23 mouse cellular contexts compared by ENCODE assay signal in the genomic region with DNA sequence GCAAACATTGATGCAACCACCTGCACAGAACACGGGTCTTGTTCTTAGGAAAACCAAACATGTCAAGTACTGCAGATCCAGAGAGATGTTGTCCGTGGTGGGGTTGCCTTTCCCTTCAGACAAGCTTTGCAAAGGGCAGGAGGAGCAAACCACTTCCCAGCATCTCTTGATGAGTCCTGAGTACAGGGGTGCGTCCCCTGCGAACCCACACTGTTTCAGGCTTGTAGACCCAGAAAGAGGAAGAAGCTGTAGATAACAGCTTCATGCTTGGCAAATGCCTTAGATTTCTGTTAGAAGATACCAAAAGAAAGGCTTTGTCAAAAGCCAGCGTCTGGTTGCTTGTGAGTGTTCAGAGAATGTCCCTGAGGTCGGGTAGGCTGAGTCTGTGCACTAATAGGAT. TPM values are rescaled to one million over a fixed set of nuclear protein-coding genes. Genes with fewer than 3 reads are reported as not detected.
"Had no signal": no experiment of that assay in that cellular context is flagged by ENCODE, and none has a peak within 500 bp of the region (broad histone marks: within the 10 kb centered on the region; RNA-seq: fewer than 3 reads in every experiment).

No protein-coding gene starts in this region.

- DNase-seq: kidney, adult 11 months; kidney, adult 8-10 months; kidney, postnatal 10 days; layer of hippocampus, adult 9-11 months; liver; lung, adult 18-20 months; lung, postnatal 14 days; right cerebral cortex, adult 18-20 months; right cerebral cortex, postnatal 25 days; spleen, adult 18-20 months; thymus, postnatal 25 days had no signal

- H3K4me1 ChIP-seq: kidney, embryonic 15.5 days; limb, embryonic 10.5 days; limb, embryonic 13.5 days; stomach, embryonic 15.5 days had no signal

- H3K9me3 ChIP-seq: kidney, embryonic 15.5 days; limb, embryonic 10.5 days; limb, embryonic 13.5 days; liver, embryonic 12.5 days; liver, embryonic 15.5 days; midbrain, embryonic 10.5 days; midbrain, embryonic 13.5 days; stomach, embryonic 15.5 days had no signal

- H3K27ac ChIP-seq: kidney, embryonic 15.5 days; layer of hippocampus, adult 2 months; limb, embryonic 10.5 days; limb, embryonic 13.5 days; liver, embryonic 12.5 days; liver, embryonic 15.5 days; midbrain, embryonic 10.5 days; midbrain, embryonic 13.5 days; stomach, embryonic 15.5 days had no signal

- H3K4me3 ChIP-seq: kidney, embryonic 15.5 days; layer of hippocampus, adult 2 months; limb, embryonic 10.5 days; limb, embryonic 13.5 days; liver, embryonic 12.5 days; liver, embryonic 15.5 days; midbrain, embryonic 10.5 days; midbrain, embryonic 13.5 days; myocyte; stomach, embryonic 15.5 days had no signal

- H3K4me2 ChIP-seq: kidney, embryonic 15.5 days; limb, embryonic 13.5 days; liver, embryonic 12.5 days; liver, embryonic 15.5 days; midbrain, embryonic 13.5 days; stomach, embryonic 15.5 days had no signal

- H3K27me3 ChIP-seq: kidney, embryonic 15.5 days; limb, embryonic 13.5 days; liver, embryonic 12.5 days; liver, embryonic 15.5 days; midbrain, embryonic 13.5 days; stomach, embryonic 15.5 days had no signal

- H3K36me3 ChIP-seq: kidney, embryonic 15.5 days; limb, embryonic 10.5 days; limb, embryonic 13.5 days; liver, embryonic 12.5 days; liver, embryonic 15.5 days; midbrain, embryonic 10.5 days; midbrain, embryonic 13.5 days; stomach, embryonic 15.5 days had no signal

- ATAC-seq: liver, embryonic 12.5 days; midbrain, embryonic 13.5 days; midbrain, embryonic 16.5 days had no signal

- H3K9ac ChIP-seq: kidney, embryonic 15.5 days; limb, embryonic 13.5 days; liver, embryonic 12.5 days; liver, embryonic 15.5 days; midbrain, embryonic 13.5 days; stomach, embryonic 15.5 days had no signal

RNA-seq across cellular contexts. Expression of a gene that starts 28.3 kb away (rescaled TPM):
- total RNA-seq: monocyte, adult 5-6 weeks had no signal
- polyA plus RNA-seq: myocyte had no signal
